14 mouse cellular contexts compared by ENCODE assay signal in genomic region chr15:94326626-94327025, GRCm38 (mm10).
"Had no signal": no experiment of that assay in that cellular context is flagged by ENCODE, and none has a peak within 500 bp of the region (broad histone marks: within the 10 kb centered on the region; RNA-seq: fewer than 3 reads in every experiment).

No protein-coding gene starts in this region.

- H3K4me1 ChIP-seq: stomach, embryonic 15.5 days had no signal

- H3K36me3 ChIP-seq: limb, embryonic 12.5 days; limb, embryonic 15.5 days; midbrain, embryonic 13.5 days; stomach, embryonic 15.5 days had no signal

- H3K9me3 ChIP-seq: limb, embryonic 12.5 days; limb, embryonic 15.5 days; midbrain, embryonic 13.5 days; neural tube, embryonic 12.5 days; neural tube, embryonic 15.5 days; stomach, embryonic 15.5 days had no signal

- H3K27me3 ChIP-seq: limb, embryonic 12.5 days; limb, embryonic 15.5 days; midbrain, embryonic 13.5 days; neural tube, embryonic 12.5 days; neural tube, embryonic 15.5 days; stomach, embryonic 15.5 days had no signal

- ATAC-seq: liver, postnatal 0 days had no signal

- DNase-seq: liver, postnatal 0 days; right cerebral cortex, adult 18-20 months; right cerebral cortex, postnatal 25 days; thymus, postnatal 25 days had no signal

- H3K9ac ChIP-seq: limb, embryonic 12.5 days; limb, embryonic 15.5 days; liver, embryonic 14.5 days; liver, postnatal 0 days; lung, embryonic 14.5 days; midbrain, embryonic 13.5 days; neural tube, embryonic 12.5 days; neural tube, embryonic 15.5 days; stomach, embryonic 15.5 days had no signal

- H3K27ac ChIP-seq: limb, embryonic 15.5 days; liver, embryonic 14.5 days; macrophage; neural tube, embryonic 12.5 days; neural tube, embryonic 15.5 days; stomach, embryonic 15.5 days had no signal

- H3K4me3 ChIP-seq: limb, embryonic 12.5 days; limb, embryonic 15.5 days; midbrain, embryonic 13.5 days; neural tube, embryonic 12.5 days; neural tube, embryonic 15.5 days; stomach, embryonic 15.5 days had no signal

- H3K4me2 ChIP-seq: limb, embryonic 12.5 days; limb, embryonic 15.5 days; liver, embryonic 11.5 days; lung, embryonic 14.5 days; midbrain, embryonic 13.5 days; neural tube, embryonic 12.5 days; neural tube, embryonic 15.5 days; stomach, embryonic 15.5 days had no signal
